11 mouse cellular contexts compared by ENCODE assay signal in the genomic region with DNA sequence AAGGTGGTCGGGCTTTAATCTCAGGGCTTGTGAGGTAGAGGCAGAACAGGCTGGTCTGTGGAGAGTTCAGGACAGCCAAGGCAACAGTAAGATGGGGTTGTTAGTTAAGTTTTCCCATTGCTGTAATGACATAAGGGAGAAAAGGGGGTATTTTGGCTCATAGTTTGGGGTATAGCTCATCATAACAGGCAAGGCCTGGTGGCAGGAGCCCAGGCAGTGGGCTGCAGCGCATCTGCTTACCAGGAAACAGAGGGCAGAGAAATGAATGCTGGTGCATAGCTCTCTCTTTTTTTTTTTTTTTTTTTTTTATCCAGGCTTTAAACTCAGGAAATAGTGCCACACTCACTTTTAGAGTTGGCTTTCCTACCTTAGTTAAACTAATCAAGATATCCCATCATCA. TPM values are rescaled to one million over a fixed set of nuclear protein-coding genes. Genes with fewer than 3 reads are reported as not detected.
"Had no signal": no experiment of that assay in that cellular context is flagged by ENCODE, and none has a peak within 500 bp of the region (broad histone marks: within the 10 kb centered on the region; RNA-seq: fewer than 3 reads in every experiment).

No protein-coding gene starts in this region.

- DNase-seq: kidney, adult 11 months; kidney, adult 8-10 months; kidney, postnatal 10 days; kidney, postnatal 36 days; left cerebral cortex, postnatal 4 days; liver, postnatal 0 days; lung, embryonic 14.5 days; right cerebral cortex, postnatal 25 days; thymus, adult 2 months; thymus, postnatal 25 days had no signal

RNA-seq across cellular contexts. Expression of a gene that starts 57.1 kb away (rescaled TPM):
- total RNA-seq: megakaryocyte, adult 5-6 weeks had no signal
